Mouse (Mus musculus) kidney, adult 2 months (tissue): ENCODE measurements around the gene Gria2.

ENCODE experiments used
- CTCF ChIP-seq: fragments of 200-500 bp; conservative IDR thresholded peaks from 2 replicates; pipeline ENCODE4 v1.5.1; 2011; ENCODE audit warnings: low read depth, mild to moderate bottlenecking, control low read depth, low read length, moderate library complexity, mixed read lengths; ENCODE audit not compliant: insufficient read depth, insufficient read length
- POLR2A ChIP-seq: fragments of 200-500 bp; IDR thresholded peaks from one replicate; pipeline ENCODE4 v1.6.1; 2011; ENCODE audit warnings: low read depth, low read length, control low read depth

GRCm38 (mm10) chr3:80795284-80795683 lies 7.4 kb downstream of the Gria2 start:
- no peak for TF ChIP-seq POLR2A
- no peak for TF ChIP-seq CTCF
